Mouse (Mus musculus) hindbrain, embryonic 11.5 days (tissue): ENCODE measurements around the gene Cdx2. TPM values are rescaled to one million over a fixed set of nuclear protein-coding genes. Genes with fewer than 3 reads are reported as not detected.

Experiments used
- ATAC-seq: fragments of 200-750 bp; cut with Nextera tagmentation; 2 replicates; pipeline ENCODE4 v1.8.0; 2017; ENCODE audit warnings: mild to moderate bottlenecking, moderate TSS enrichment, moderate library complexity; ENCODE audit not compliant: low FRiP score
- DNase-seq: peaks from one replicate; pipeline ENCODE4 v3.0.0-alpha.2; 2015; ENCODE audit warnings: low spot score
- H3K27ac ChIP-seq: fragments of 300-500 bp; sonication (generic); 2 replicates; pipeline ENCODE4 v1.5.1; 2014; ENCODE audit warnings: mild to moderate bottlenecking, low read depth, low read length
- H3K27me3 ChIP-seq: fragments of 300-500 bp; sonication (generic); 2 replicates; pipeline ENCODE4 v1.6.1; 2014; ENCODE audit warnings: mild to moderate bottlenecking, low read length, moderate library complexity, mixed read lengths; ENCODE audit not compliant: control insufficient read depth, insufficient read depth
- H3K36me3 ChIP-seq: fragments of 300-500 bp; sonication (generic); 2 replicates; pipeline ENCODE4 v1.6.1; 2014; ENCODE audit warnings: mild to moderate bottlenecking, low read length, moderate library complexity, mixed read lengths; ENCODE audit not compliant: control insufficient read depth, insufficient read depth
- H3K4me1 ChIP-seq: fragments of 300-500 bp; sonication (generic); replicated peaks from 2 replicates; pipeline ENCODE4 v1.6.1; 2014; ENCODE audit warnings: low read length, mixed read lengths; ENCODE audit not compliant: control insufficient read depth, insufficient read depth
- H3K4me2 ChIP-seq: fragments of 300-500 bp; sonication (generic); replicated peaks from 2 replicates; pipeline ENCODE4 v1.6.1; 2014; ENCODE audit warnings: mild to moderate bottlenecking, low read depth, low read length
- H3K4me3 ChIP-seq: fragments of 300-500 bp; sonication (generic); 2 replicates; pipeline ENCODE4 v1.5.1; 2014; ENCODE audit warnings: low read depth, low read length
- H3K9ac ChIP-seq: fragments of 300-500 bp; sonication (generic); 2 replicates; pipeline ENCODE4 v1.6.1; 2014; ENCODE audit warnings: low read depth, low read length
- H3K9me3 ChIP-seq: fragments of 300-500 bp; sonication (generic); 2 replicates; pipeline ENCODE4 v1.6.1; 2016; ENCODE audit warnings: low read length; ENCODE audit not compliant: control insufficient read depth
- WGBS: fragments of 180-500 bp; shearing (Covaris S2); extraction: QIAGEN DNeasy Blood & Tissue Kit; methylation state at CpG from one replicate; pipeline ENCODE4 v1.1.7; 2014; 5-methylcytosine and 5-hydroxymethylcytosine counted together
- polyA plus RNA-seq: library from polyadenylated mRNA; unstranded; fragments of >200 nt; fragmentation: Nextera tagmentation; extraction: Ambion mirVana; gene quantifications from 2 replicates; pipeline ENCODE4 v1.2.1, GENCODE M21; 2014

Gene Cdx2
- polyA plus RNA-seq: not detected in 2 replicates

DNA sequence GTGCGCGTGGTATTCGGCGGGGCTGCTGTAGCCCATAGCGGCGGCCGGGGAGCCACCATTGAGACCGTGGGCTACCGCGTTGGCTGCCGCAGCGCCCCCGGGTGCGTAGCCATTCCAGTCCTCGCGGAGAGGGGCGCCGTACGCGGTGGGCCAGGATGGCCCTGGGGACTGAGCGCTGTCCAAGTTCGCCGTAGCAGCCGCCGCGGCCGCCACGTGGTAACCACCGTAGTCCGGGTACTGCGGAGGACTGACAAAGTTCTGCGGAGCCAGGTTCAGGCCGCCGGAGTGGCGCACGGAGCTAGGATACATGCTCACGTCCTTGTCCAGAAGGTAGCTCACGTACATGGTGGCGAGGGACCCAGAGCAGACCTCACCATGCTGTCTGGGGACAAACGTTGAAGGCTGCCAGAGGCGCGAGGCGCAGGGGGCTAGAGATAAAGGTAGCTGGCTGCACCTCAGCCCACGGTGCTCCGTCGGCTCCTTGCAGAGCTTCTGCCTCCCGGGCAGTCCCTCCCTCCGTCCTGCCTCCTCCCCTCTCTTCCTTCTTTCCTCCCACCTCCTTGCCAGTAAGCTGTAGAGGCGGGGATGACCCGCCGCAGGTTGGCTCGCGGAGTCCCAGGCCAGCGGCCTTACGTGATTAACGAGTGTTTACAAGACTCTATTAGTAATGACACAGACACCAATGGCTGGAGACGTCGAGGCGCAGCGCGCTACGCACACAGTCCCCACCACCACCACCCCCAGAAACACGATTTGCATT is at the start of gene Cdx2:
Gene Cdx2, minus strand, starts transcription at position 633 of the 760 bp plus-strand sequence.
- Histone ChIP-seq H3K36me3 (no peaks in the 10 kb centered on the region), H3K9me3 (no peaks in the 10 kb centered on the region), H3K4me3 (no peak within 1 kb of the TSS), H3K9ac (no peak within 1 kb of the TSS), H3K4me2 (no peak within 1 kb of the TSS), H3K27ac (no peak within 1 kb of the TSS), H3K4me1 (peaks cover 7% of the 10 kb centered on the region; the same call in 1 of the 2 replicates), H3K27me3 (peaks cover 100% of the 10 kb centered on the region)
- DNase-seq (peak; percentile 61), ATAC-seq (no peak)
- WGBS: under 1% methylated on average over 59 of the region's 63 CpGs

GRCm38 (mm10) chr5:147356260-147357055 is 49.4 kb upstream of the Cdx2 start:
- Histone ChIP-seq H3K4me2 (no peak overlapping the region), H3K27ac (no peak overlapping the region), H3K4me3 (no peak overlapping the region), H3K9ac (no peak overlapping the region), H3K4me1 (no peaks in the 10 kb centered on the region), H3K27me3 (no peaks in the 10 kb centered on the region), H3K36me3 (no peaks in the 10 kb centered on the region), H3K9me3 (no peaks in the 10 kb centered on the region)
- DNase-seq: no peak
- ATAC-seq: no peak
- WGBS: 91% methylated on average over 13 of the region's 13 CpGs

DNA sequence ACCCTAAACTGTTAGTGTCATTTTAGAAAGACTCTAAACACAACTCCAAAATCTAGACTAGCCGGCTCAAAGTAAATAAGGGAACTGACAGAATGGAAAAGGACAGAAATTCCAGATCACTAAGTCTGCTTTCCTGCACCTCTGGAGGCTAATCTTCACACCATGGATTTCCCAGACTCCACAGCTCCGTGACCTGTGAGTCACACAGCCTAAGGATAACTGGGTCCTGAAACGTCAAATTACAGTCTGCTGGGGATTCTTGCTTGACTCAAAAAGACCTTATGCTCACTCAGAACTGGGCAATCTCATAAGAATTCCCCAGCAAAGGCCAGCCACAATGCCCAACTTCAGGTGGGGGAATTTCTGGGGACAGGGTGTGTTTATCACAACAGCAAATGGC is 48.7 kb upstream of the Cdx2 start:
- Histone ChIP-seq H3K4me3 (no peak overlapping the region), H3K9me3 (no peaks in the 10 kb centered on the region), H3K4me2 (no peak overlapping the region), H3K27ac (no peak overlapping the region), H3K9ac (no peak overlapping the region), H3K27me3 (no peaks in the 10 kb centered on the region), H3K4me1 (no peaks in the 10 kb centered on the region), H3K36me3 (no peaks in the 10 kb centered on the region)
- WGBS: 79% methylated on average over 3 of the region's 3 CpGs
- no peak for DNase-seq
- no peak for ATAC-seq

DNA sequence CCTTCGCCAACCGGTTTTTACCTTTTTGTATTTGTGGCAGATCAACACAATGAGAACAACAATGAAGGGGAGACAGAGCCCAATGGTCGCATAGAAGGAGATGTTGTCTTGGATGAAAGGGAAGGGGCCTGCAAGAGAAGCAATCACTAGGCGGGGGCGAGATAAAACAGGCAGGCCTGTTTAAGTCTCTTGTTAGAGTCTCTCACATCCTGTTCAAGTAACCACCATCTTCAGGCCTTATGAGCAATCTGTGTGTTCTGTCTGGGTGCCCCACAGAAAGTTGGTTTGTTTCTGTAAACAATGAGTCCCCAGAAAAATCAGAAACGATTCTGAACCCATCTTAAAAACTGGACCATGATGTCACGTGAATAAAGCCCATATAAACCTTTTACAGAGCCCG is 47.9 kb upstream of the Cdx2 start:
- no peak for ATAC-seq
- Histone ChIP-seq H3K9ac (no peak overlapping the region), H3K4me3 (no peak overlapping the region), H3K4me1 (no peaks in the 10 kb centered on the region), H3K4me2 (no peak overlapping the region), H3K27me3 (no peaks in the 10 kb centered on the region), H3K36me3 (no peaks in the 10 kb centered on the region), H3K9me3 (no peaks in the 10 kb centered on the region), H3K27ac (no peak overlapping the region)
- no peak for DNase-seq
- WGBS: 74% methylated on average over 8 of the region's 8 CpGs

DNA sequence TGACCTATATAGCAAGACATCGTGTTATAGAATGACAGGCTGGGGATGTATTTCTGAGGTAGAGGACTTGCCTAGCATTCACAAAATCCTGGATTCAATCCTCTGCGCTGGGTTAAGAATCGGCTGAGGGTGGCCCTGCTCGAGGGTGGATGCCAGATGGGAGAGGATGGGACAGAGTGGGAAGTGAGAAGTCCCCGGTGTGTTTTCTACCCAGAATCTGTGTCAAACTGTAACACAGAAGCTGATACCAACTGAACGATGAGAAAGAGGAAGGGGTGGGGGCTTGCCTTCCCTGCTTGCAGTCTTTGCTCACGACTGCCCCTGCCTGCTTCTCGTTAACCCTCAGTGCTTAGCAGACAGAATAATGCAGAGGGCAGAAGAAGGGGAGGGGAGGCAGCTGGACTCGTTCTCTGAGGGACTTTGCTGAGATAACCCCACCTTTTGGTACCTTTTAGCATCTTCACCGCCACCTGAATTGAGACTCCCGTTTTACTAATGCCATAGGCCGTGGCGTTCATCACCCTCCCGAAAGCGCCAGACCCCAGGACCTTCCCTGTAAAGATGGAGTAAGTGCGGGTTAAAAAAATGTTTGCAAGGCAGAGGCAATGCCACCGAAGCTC is 47.2 kb upstream of the Cdx2 start:
- Histone ChIP-seq H3K9ac (no peak overlapping the region), H3K27ac (no peak overlapping the region), H3K36me3 (no peaks in the 10 kb centered on the region), H3K4me3 (no peak overlapping the region), H3K4me1 (no peaks in the 10 kb centered on the region), H3K27me3 (no peaks in the 10 kb centered on the region), H3K4me2 (no peak overlapping the region), H3K9me3 (no peaks in the 10 kb centered on the region)
- WGBS: 71% methylated on average over 17 of the region's 17 CpGs
- DNase-seq: no peak
- no peak for ATAC-seq

DNA sequence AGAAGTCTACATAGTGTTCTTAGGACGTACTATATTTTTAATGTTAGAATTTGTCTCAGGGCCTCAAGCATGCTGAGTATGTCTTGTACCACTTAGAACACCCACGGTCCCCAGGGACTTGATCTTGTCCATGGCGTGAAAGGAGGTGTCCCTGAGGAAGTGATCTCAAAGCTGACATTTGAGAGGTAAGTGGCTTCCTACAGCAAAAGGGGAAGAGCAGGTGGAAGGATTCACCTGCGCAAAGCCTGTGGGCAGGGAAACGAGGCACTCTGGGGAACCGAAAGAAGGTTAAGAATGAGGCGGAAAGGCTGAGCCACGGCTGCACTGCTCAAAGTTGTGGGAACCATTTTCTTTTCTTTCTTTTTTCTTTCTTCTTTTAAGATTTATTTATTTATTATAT is 44.9 kb upstream of the Cdx2 start:
- ATAC-seq: no peak
- no peak overlapping the region for H3K4me3 ChIP-seq
- 88% methylated on average over 8 of the region's 8 CpGs for WGBS
- no peaks in the 10 kb centered on the region for H3K36me3 ChIP-seq
- no peak overlapping the region for H3K4me2 ChIP-seq
- no peak for DNase-seq
- no peak overlapping the region for H3K9ac ChIP-seq
- H3K27me3 ChIP-seq: no peaks in the 10 kb centered on the region
- no peak overlapping the region for H3K27ac ChIP-seq
- no peaks in the 10 kb centered on the region for H3K9me3 ChIP-seq
- no peaks in the 10 kb centered on the region for H3K4me1 ChIP-seq

GRCm38 (mm10) chr5:147345981-147346380 is 38.9 kb upstream of the Cdx2 start:
- H3K4me2 ChIP-seq: no peak overlapping the region
- no peak overlapping the region for H3K27ac ChIP-seq
- H3K9ac ChIP-seq: no peak overlapping the region
- H3K36me3 ChIP-seq: no peaks in the 10 kb centered on the region
- ATAC-seq: no peak
- WGBS: 61% methylated on average over 1 of the region's 1 CpGs
- H3K4me3 ChIP-seq: no peak overlapping the region
- H3K27me3 ChIP-seq: no peaks in the 10 kb centered on the region
- H3K4me1 ChIP-seq: no peaks in the 10 kb centered on the region
- H3K9me3 ChIP-seq: no peaks in the 10 kb centered on the region
- no peak for DNase-seq

- no peaks in the 10 kb centered on the region for H3K36me3 ChIP-seq
- no peak overlapping the region for H3K27ac ChIP-seq
- WGBS: 83% methylated on average over 10 of the region's 10 CpGs
- no peak overlapping the region for H3K9ac ChIP-seq
- no peak overlapping the region for H3K4me3 ChIP-seq
- H3K4me2 ChIP-seq: no peak overlapping the region
- H3K9me3 ChIP-seq: no peaks in the 10 kb centered on the region
- DNase-seq (no peak), ATAC-seq (no peak)
- H3K4me1 ChIP-seq: no peaks in the 10 kb centered on the region
- H3K27me3 ChIP-seq: no peaks in the 10 kb centered on the region
These were observed 36.8 kb upstream of the Cdx2 start for GRCm38 (mm10) chr5:147343904-147344303.
